Mouse (Mus musculus): ENCODE measurements at regions not wholly inside any gene's neighbourhood (a gene's known extent, or its start where the extent isn't known, plus 50 kb on each side); places are given as distances from the start of the nearest gene placed in this dataset.

DNA sequence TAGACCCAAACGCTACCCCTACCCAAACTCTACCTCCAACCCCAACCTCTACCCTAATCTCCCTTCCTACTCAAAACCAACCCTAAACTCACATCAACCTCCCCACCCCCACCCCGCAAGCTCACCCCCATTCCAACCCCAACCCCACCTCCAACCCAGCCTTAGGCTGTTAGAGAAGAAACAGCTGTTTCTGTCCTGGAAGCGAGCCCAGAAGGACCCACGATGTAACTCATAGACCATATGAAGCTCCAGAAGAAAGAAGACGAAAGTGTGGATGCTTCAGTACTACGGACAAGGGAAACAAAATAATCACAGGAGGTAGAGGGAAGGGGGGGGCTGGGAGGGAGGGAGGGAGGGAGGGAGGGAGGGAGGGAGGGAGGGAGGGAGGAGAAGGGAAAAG, 58.4 kb downstream of the Sox11 start:
- no peak for DNase-seq

DNA sequence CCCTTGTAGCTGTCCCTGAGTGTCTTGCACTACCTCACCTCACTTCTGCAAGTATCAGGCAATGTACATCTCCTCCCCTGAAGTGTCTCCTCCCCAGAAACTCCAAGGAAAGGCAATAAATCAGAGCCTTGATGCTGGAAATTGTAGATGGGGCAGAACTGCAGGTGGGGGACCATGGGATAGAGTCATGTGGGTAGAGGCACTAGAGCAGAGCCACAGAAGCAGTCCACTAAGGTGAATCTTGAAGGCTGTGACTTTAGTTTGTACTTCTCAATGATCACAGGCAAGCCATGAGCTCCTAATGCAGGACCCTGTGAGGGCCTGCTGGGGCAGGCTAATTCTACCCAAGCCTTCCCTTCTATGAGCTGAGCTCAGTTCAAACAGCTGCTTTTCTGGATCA, 80.4 kb downstream of the Sox11 start:
- no peak for DNase-seq

DNA sequence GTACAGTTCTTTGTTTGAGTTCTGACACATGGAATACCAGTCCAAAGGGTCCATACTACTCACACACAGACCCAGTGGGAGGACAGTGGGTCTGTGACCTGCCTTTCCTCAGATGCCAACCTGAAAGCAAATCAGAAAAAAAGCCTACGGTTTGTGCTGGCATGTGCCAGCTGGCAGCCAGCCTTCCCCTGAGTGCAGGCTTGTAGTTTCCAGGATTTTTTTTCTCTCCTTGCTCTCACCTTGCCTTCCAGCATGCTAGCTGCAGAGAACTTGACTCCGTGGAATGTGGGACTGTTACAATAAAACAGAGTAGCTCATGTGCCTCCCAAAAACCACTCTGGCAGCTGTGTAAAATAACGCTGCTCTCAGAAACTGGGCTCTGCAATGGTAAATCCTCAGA, 88.2 kb downstream of the Sox11 start:
- DNase-seq = no peak

DNA sequence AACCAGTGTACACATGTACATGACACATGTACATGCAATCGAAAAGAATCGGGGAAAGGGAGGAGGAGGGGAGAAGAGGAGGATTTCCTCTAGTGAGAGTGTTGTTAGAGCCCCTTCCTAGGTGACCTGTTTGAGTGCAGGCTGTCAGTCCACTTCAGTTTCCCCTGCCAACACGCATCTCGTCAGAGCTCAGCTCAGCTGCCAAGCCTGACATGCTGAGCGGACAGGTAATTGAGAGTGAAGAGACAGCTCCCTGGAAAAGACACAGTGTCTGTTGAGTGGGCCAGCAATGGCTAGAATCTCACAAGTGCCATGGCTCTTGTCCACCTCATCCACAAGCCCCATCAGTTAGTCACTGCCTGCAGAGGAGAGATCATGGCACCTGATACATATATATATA, 90.9 kb downstream of the Sox11 start:
- DNase-seq = no peak

DNA sequence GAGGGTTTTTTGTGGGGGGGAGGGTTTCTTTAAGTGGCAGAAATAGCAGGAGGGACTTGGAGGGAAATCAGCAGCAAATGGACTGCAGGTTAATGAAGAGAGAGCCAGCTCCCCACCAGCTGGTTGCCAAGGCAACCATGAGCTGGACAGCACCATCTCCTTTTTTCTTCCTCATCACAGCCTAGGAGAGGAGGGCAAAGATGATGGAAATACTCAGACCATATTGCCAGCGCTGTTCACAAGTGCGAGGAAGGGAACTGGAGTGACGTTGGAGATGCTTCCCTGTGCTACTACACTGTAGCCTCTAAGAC, 93.9 kb downstream of the Sox11 start:
- peak; percentile 22 for DNase-seq

DNA sequence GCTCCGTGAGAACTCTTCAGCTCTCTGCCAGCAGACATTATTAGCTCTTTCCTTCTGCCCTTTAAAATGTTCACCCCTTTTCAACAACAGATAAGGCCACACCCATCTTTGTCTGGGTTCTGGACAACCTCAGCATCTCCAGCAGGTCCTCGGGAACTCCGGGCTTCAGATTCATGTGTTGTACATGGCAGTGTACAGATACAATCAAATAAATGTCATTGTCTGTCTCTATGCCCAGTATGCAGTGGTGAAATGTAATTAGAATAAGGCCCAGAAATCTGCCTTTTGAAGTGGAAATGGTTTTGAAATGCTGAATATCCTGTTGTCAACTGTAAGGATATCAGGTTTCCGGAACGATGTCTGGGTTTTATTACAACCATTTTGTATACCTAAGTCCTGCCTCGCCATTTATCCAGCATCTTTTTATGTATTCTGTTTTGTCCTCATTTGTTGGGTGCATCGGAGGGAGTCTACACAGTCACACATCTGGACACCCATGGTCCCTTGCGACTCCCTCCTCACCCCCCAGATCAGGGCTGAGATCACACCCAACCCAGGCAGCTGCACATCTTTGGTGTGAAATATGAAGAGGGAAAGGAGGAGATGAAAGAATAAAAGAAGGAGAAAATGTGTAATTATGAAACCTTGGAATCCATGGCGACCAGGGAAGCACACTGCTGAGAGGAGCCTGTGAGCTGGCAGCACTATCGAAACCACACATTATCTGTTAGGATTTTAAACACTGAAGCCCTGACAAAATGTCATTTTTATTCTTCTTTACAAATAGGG, 94.4 kb downstream of the Sox11 start:
- DNase-seq = peak; percentile 24

DNA sequence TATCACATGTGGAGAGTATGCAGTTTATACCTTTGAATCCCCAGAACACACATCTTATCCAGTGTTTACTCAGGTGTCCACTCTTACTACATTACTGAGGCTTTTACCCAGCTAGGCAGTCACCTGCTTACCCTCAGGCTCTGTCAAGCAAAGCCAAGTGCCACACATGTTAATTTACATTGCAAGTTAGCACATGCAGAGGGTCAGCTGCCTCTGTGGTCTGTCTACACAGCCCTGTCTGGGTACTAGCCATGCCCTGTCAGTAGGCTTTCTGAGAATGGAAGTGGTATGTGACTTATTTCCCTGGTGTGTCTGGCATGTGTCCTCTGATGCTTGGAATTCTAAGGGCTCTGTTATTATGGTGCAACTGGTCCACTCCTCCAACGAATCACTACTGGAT, 106.6 kb downstream of the Sox11 start:
- no peak for DNase-seq

DNA sequence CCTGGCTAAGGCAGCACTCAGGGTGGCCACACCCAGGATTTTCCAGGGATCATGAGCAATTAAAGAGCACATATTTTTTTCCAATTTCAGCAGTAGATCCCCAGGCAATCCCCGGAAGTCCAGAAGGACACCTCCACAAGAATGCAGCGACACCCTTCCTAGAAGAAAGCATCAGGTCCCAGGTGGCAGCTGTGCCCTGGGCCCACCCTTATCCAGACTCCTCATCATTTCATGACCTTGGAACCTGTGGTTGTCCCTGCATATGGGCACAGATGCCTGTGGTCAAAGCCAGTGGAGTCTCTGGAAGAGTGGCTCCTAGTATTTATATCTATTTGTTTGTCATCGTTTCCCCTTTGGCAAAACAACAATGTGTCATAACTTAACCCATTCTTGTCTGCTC, 120.8 kb downstream of the Sox11 start:
- no peak for DNase-seq

DNA sequence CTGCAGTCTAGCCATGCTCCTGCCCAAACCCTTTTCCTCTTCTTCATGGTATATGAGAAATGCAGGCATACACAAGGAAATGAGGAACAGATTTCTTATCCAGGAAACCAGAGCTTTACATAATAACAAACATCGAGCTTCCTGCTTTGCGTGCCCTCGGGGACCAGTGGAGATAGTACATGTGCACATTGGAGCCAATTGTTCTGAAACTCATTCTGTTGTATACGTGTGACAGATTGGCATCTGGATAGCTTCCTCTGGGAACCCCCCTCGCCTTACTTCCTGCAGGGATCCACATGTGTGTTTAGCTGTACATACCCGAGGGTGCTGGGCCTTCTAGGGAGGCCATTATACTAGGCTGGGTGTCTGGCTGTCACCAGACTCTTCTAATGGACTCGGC, 141.2 kb downstream of the Sox11 start:
- DNase-seq = no peak

DNA sequence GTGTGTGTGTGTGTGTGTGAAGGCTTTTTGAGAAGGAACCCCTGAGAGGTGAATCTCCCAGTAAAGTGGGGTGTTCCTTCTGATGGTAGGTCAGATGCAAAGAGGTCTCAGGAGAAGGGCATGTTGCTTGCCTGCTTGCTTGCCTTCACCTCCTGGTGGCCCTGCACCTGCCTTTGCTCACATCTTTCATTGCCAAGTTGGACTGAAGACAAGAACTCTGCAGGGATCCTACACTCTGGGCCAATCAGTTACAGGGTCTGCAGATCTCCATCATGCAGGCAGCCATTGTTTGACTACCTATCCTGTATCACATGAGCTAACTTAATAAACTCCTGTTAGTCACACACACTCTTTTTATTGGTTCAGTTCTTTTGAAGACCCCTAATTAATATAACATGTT, 148.4 kb downstream of the Sox11 start:
- DNase-seq = no peak

DNA sequence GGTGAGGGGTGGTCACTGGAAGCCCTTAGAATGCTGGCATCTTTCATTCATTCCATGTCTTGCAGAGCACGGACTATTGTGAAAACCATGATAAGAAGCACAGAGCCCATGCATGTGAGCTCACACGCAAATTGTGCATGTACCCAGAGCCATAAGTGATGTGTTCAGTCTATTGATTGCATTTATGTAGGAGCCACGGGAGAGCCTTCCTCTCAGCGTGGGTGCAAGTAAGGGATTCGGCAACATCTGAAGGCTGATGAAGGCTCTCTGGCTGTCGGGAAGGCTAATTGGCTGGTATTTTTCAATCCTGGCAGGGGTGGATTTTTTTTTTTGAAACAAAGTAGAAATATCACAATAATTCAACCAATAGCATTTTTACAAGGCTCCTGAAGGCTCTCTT, 150.5 kb downstream of the Sox11 start:
- no peak for DNase-seq

DNA sequence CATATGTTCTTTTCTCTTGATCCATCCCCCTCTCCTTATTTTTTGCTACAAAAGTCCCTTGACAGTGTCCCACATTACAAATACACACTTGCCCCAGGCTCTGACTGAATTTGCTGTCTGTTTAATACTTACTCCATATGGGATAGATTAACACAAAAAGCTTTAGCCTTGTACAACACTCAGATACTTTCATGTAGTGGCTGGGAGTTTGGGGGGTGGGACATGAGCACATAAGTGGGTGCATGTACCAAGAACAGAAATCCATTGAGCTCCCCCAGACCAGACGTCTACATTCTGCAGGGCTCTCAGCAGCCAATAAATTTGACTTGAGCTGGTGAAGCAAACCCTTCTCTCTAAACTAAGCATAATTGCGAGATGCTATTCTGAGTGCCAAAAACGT, 154.9 kb downstream of the Sox11 start:
- DNase-seq = no peak

DNA sequence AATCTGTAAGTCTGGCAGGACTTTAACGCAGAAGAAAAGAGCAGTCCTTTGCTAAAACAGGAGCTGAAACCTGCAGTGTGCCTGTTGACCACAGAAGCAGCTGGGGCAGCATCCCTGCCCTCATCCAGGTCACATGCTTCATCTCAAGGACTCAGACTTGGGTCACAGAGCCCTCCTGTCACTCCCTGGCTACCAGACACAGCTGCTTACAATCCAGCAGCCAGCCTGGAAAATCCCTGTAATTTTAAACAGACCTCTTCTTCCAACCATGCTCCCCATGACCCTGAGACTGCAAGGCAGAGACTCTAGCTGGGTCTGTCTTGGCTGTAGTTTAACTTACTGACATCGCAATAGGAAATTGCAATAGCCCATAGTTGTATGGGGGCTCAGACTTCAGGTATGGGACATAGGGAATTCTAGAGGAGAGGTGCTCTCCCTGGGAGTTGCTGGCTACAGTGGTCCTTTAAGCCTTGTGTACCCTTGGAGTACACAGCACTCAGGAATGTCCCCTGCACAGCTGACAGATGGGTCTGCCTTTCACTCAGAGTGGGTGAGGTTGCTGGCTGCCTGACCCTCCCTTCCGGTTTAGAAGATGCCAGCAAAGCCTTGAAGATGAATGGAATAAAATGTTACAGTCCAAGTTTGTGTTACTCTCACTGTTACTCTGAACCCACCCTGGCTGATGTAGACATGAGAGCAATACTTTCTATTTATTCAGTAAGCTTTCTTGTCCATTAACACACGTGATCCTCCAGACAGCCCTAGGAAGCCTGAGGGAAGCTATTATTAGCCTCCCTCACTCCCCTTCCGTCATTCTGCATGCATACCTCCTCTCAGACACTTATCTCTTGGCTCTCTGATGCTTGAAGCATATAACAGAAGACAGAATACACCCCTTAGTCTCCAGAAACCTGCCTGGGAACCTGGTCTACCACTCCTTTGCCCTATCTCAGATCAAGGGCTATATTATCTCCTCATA, 159.7 kb downstream of the Sox11 start:
- DNase-seq = no peak

DNA sequence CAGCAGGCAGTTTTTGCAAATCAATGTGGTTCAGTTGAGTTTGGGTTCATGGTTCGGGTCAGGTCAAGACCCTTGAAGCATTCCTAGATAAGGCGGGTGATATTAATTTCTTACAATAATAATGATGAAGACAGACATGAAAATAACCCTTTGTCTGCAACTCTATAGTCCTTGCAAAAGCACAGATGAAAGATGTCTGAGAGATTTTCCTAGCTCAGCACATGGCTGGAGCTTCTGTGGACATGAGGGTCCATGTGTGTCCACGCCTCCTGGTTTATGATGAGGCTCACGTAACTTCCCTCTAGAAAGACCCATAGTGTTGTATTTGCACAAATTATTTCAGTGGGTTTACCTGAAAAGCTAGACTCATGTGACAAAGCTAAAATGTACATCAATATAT, 168.8 kb downstream of the Sox11 start:
- no peak for DNase-seq

DNA sequence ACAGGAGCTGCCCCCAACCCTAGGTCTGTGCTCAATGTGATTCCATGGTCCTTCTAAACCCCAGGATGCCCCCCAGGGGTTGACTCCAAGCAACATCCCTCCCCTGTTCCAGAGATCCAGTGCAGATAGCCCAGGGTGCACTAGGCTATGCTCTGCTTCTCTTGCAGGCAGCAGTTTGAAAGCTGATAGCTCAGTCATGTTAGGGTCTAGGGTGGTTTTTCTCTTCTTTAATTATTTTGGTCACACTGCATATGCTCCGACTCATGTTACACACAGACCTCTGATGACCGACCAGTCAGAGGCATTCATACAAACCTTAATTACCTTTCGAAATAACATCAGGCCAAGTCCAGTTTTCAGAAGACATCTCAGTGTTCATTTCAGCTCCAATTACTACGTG, 169.2 kb downstream of the Sox11 start:
- DNase-seq = no peak

DNA sequence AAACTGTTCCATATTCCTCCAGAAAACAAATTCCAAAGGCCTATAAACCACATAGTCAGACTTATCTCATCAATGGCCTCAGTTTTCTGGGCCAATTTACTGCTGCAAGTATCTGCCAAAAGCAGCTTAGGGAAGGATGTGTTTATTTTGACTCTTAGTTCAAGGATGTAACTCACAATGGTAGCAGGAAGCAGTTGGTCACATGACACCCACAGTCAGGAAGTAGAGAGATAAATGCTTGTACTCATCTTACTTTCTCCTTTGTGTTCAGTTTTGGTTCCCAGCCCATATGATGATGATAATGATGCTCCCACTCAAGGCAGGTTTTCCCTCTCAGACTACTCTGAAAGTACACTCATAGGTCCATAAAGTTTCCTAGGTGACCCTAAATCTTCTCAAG, 170.8 kb downstream of the Sox11 start:
- DNase-seq = no peak

DNA sequence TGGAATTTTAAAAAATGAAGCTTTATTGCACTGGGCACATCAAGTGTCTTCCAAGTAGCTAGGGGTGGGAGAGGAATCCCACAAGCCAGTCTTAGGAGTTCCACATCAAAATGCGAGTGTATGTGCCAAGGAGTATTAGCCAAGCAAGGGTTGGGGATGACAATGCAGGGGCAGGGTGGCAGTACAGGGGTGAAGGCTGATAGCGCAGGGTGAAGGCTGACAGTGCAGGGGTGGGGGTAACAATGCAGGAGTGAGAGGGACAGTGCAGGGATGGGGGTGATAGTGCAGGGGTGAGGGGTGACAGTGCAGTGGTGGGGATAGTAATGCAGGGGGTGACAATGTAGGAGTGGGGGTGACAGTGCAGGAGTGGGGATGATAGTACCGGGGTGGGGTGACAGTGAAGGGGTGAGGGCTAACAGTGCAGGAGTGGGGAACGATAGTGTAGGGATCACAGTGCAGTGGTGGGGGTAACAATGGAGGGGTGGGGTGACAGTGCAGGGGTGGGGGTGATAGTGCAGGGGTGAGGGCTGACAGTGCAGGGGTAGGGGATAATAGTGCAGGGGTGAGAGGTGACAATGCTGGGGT, 177.4 kb downstream of the Sox11 start:
- DNase-seq = no peak

DNA sequence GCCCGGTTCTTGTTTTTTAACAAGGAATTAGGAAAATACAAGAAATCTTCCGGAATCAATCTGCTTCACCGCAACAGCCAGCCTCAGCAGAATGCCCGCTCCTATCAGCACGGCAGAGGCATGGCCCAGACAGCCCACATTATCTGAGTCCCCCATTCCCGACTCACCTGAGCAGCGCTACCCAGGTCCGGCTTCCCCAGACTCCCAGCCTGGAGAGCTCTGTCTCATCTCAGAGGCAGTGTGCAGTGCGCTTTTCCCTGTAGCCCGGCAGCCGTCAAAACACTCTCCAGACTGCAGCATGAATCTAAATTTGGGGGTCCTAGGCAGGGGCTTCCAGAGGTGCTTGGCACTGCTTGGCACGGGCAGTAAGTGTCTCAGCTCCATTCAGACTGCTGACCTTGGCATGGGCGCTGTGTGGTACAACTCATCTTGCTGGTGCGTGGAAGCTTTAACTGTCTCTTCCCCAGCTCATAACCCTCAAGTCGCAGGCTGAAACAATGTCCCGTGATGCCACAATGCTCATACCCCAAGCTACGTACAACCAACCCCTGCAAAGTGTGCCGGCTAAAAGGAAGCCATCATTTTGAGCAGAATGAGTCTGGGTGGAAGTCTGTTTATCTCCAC, 182.2 kb downstream of the Sox11 start:
- DNase-seq = peak; percentile 60

DNA sequence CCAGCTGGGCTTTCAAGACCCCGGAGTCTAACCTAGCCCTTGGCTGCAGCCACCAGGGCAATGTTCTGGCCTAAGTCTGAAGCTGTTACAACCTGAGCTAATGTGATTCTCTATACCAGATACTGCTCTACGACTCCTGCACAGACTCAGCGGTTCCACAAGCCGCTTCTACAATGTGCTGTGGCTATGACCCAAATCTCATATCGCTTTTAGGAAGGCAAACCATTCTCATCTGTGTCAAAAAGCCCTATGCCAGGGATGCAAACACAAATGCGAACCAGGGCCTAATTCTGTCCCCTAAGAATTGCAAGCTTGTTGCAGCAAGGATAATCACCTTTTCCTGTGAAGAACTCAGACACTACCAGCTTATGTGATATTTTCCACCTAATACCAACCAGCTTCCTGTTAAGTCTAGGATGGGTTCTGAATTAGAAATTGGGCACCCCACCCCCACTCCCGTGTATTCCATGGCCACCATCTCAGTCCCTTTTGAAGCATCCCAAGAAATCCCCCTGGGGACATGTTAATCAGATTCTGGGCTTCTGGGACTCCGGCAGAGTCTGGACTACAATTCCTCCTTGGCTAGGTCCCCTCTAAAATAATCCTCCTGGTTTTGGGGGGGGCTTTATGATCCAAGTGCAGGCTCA, 182.8 kb downstream of the Sox11 start:
- DNase-seq = peak; percentile 34

DNA sequence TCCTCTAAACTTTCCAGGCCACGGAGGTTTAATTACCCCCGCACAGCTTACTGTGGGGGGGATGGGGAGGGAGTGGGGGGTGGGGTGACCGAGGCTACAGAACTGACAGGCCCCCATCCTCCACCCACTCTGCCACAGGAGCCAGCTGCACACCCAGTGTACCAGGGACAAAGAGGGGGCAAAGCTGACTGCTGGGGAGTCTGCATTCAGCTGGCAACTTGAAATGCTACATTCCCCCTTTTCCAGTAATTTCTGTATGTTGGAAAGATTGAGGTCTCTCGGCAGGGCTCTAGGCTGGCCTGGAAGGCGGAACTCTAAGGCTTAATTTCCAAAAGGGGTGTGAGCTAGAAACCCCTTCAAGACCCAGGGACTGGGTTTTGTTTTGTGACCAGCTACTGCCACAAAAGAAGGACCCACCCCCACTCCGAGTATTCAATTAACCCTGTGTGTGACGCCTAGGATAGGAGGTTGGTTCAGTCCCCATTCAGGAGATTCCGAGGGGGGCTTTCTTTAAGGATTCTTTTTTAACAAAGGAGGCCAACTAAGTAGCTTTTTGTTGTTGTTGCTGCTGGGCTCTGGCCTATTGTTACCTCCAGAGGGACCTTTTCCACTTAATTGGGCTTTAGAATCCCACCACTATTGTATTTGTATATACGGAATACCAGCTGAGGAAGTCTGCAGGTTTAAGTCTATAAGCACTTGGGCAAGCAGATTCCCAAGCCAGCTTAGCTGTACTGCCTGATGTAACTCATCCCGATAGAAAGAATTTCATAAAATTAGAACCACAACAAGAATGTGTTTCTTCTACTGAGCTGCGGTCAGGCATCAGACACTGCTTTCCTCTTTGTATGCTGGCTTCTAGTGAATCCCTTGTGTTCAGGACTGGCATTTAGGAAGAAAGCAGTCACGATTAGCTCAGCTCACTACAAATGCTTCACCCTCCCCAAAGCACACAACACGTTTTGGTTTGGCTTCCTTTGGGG, 191.2 kb downstream of the Sox11 start:
- no peak for DNase-seq

DNA sequence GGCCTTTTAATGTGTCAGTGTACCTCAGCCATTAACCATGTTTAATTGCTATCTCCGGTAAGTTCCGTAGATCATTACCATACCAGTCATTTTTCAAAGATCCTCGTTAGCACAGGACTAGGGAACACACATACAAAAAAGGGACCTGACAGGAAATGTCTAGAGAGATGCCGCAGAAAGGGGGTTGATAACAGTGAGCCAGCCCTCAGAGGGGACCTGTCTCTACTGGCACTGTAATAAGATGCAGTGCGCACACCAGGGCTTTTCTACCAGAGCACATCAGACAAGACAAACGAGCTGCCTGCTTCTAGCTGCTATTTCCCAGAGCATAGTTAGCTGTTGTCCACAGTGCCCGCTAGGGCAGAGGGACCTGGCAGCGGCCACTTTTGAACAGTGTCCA, 199.1 kb downstream of the Sox11 start:
- no peak for DNase-seq

DNA sequence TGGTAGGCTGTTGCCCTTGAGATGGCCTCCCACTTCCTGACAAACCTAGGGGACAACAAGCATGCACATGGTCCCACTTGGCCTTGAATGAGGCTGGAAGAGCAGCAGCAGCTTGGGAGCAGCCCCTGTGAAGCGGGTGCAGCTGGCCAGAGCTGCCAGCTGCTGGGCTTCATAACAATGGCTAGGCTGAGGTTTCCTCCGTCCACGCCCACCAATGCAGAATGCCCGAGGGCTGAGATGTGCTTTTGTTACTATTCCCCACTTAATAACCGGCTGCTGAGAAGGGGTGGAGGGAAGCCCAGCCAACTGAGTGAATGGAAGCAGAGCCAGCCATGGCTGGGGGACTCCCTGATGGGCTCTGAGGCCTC, 202.1 kb downstream of the Sox11 start:
- DNase-seq = no peak
